Mouse (Mus musculus): Measurements from ENCODE around the gene Lsamp. TPM values are rescaled to one million over a fixed set of nuclear protein-coding genes. Genes with fewer than 3 reads are reported as not detected.

Gene Lsamp
- polyA plus RNA-seq, 1 experiment from 2014 or later: 106 TPM

DNA sequence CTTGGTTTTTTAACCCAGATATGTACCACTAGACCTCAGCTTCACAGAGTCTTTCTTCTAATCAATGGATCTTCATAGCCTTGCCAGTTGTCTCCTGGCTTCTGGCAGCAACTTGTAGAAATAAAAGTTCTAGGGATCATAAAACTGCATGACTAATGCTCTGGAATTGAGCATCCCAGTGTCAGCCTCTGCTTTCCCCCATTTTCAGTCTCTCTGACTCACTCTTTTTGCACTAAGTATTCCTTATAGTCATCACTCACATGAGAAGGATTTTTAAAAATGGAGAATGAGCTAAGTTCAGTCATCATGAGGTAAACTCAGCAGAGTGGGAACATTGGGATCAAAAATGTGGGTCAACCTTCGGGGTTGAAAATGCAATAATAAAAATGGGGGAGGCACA lies 2113.3 kb downstream of the Lsamp start:
- Histone ChIP-seq H3K4me2 (ENCODE audit: low read length) (no peak overlapping the region), H3K27me3 (ENCODE audit: control insufficient read depth, insufficient read depth, low read depth, low read length) (no peaks in the 10 kb centered on the region), H3K36me3 (ENCODE audit: control insufficient read depth, insufficient read depth, low read length) (no peaks in the 10 kb centered on the region), H3K9ac (ENCODE audit: low read depth, low read length) (no peak overlapping the region), H3K27ac (ENCODE audit: low read length) (no peak overlapping the region), H3K9me3 (replicated peaks; ENCODE audit: control insufficient read depth, low read length, poor library complexity, severe bottlenecking) (no peaks in the 10 kb centered on the region), H3K4me3 (ENCODE audit: low read depth, low read length) (no peak overlapping the region), H3K4me1 (ENCODE audit: control insufficient read depth, insufficient read depth, low read length) (no peaks in the 10 kb centered on the region)
- 88% methylated on average over 1 of the region's 1 CpGs for WGBS
- no peak for ATAC-seq

DNA sequence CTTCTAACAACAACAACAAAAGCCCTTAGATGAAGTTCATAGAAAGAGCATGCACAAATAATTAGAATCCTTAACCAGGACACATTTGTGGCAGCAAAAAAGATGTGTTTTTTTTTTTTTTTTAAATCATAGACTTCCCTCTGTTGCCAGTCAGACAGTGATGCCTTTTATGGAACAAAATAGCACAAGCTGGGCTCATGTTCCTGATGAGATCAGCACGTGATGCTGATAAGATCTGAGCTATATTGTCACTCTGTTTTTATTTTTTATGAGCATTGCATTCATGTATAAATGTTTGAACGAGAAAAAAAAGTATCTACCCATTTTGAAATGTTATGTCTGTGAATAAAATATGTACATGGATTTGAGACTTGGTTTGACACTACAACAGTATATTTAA lies 2118.0 kb downstream of the Lsamp start:
- Histone ChIP-seq H3K9me3 (replicated peaks; ENCODE audit: control insufficient read depth, low read length, poor library complexity, severe bottlenecking) (no peaks in the 10 kb centered on the region), H3K4me3 (ENCODE audit: low read depth, low read length) (no peak overlapping the region), H3K27ac (ENCODE audit: low read length) (peak overlapping the region; percentile 19; the same call in 1 of the 2 replicates), H3K36me3 (ENCODE audit: control insufficient read depth, insufficient read depth, low read length) (no peaks in the 10 kb centered on the region), H3K4me1 (ENCODE audit: control insufficient read depth, insufficient read depth, low read length) (no peaks in the 10 kb centered on the region), H3K9ac (ENCODE audit: low read depth, low read length) (no peak overlapping the region), H3K4me2 (ENCODE audit: low read length) (no peak overlapping the region), H3K27me3 (ENCODE audit: control insufficient read depth, insufficient read depth, low read depth, low read length) (no peaks in the 10 kb centered on the region)
- no peak for ATAC-seq
- WGBS: 59% methylated on average over 2 of the region's 2 CpGs

DNA sequence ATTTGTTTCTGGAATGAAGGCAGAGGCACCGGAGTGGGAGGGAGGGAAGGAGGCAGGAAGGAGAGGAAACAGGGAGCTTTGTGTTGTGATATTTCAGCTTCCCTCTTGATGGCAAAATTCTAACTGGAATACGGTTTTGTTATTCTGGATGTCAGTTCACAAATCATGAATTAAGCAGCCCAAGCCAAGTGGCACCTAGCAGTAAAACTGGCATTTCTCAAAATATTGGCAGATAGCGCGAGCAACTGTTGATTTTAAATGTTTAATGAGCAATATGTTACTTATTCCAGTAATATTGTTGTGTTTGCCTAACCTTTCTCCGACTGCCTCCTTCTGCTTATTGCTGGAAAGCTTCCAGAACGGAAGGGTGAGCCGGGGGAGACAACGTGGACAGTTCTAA lies 2118.5 kb downstream of the Lsamp start:
- 74% methylated on average over 8 of the region's 8 CpGs for WGBS
- Histone ChIP-seq H3K27me3 (ENCODE audit: control insufficient read depth, insufficient read depth, low read depth, low read length) (no peaks in the 10 kb centered on the region), H3K4me2 (ENCODE audit: low read length) (no peak overlapping the region), H3K9me3 (replicated peaks; ENCODE audit: control insufficient read depth, low read length, poor library complexity, severe bottlenecking) (no peaks in the 10 kb centered on the region), H3K4me3 (ENCODE audit: low read depth, low read length) (no peak overlapping the region), H3K4me1 (ENCODE audit: control insufficient read depth, insufficient read depth, low read length) (no peaks in the 10 kb centered on the region), H3K9ac (ENCODE audit: low read depth, low read length) (no peak overlapping the region), H3K36me3 (ENCODE audit: control insufficient read depth, insufficient read depth, low read length) (no peaks in the 10 kb centered on the region), H3K27ac (ENCODE audit: low read length) (peak overlapping the region; percentile 19; the same call in 1 of the 2 replicates)
- no peak for ATAC-seq

DNA sequence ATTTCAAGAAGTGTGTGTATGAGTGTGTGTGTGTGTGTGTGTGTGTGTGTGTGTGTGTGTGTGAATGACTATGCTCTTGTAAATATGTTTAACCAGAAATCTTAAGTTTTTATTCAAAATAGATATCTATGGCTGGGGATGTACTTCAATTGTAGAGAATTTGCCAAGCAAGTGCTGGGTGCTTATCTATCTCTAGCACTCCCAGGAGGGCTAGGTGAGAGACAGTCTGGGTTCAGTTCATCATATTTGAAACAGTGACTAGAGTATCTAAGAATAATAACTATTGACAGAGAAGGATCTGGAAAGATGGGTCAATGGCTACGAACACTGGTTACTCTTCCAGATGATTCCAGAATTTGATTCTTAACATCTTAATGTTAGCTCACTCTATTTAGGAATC lies 2128.1 kb downstream of the Lsamp start:
- H3K27me3 ChIP-seq (ENCODE audit: control insufficient read depth, insufficient read depth, low read depth, low read length): no peaks in the 10 kb centered on the region
- no peaks in the 10 kb centered on the region for H3K9me3 ChIP-seq (replicated peaks; ENCODE audit: control insufficient read depth, low read length, poor library complexity, severe bottlenecking)
- H3K4me2 ChIP-seq (ENCODE audit: low read length): no peak overlapping the region
- no peak for ATAC-seq
- H3K4me1 ChIP-seq (ENCODE audit: control insufficient read depth, insufficient read depth, low read length): peaks cover 3% of the 10 kb centered on the region; the same call in 1 of the 2 replicates
- 94% methylated on average over 1 of the region's 1 CpGs for WGBS
- no peak overlapping the region for H3K4me3 ChIP-seq (ENCODE audit: low read depth, low read length)
- no peaks in the 10 kb centered on the region for H3K36me3 ChIP-seq (ENCODE audit: control insufficient read depth, insufficient read depth, low read length)
- H3K9ac ChIP-seq (ENCODE audit: low read depth, low read length): no peak overlapping the region
- H3K27ac ChIP-seq (ENCODE audit: low read length): no peak overlapping the region

DNA sequence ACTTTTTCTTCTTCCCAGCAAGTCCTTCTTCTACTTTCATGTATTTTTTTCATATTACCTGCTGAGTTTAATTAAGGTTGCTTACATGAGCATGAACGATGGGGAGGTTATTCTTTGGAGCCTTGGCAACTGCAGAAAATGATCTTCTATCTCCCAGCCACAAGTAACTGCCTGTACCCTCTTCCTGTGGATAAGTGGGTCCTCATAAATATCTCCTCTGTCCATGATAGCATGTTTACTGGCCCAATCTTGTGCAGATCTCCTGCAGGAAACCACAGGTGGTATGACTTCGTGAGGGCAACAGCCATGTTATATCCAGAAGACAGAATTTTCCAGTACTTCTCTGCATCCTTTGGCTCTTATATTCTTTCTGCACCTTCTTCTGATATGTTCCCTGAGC lies 2129.1 kb downstream of the Lsamp start:
- no peak for ATAC-seq
- H3K36me3 ChIP-seq (ENCODE audit: control insufficient read depth, insufficient read depth, low read length): no peaks in the 10 kb centered on the region
- H3K4me1 ChIP-seq (ENCODE audit: control insufficient read depth, insufficient read depth, low read length): peaks cover 3% of the 10 kb centered on the region; the same call in 1 of the 2 replicates
- no peak overlapping the region for H3K4me3 ChIP-seq (ENCODE audit: low read depth, low read length)
- no peak overlapping the region for H3K4me2 ChIP-seq (ENCODE audit: low read length)
- H3K27me3 ChIP-seq (ENCODE audit: control insufficient read depth, insufficient read depth, low read depth, low read length): no peaks in the 10 kb centered on the region
- no peaks in the 10 kb centered on the region for H3K9me3 ChIP-seq (replicated peaks; ENCODE audit: control insufficient read depth, low read length, poor library complexity, severe bottlenecking)
- WGBS: 86% methylated on average over 2 of the region's 2 CpGs
- no peak overlapping the region for H3K27ac ChIP-seq (ENCODE audit: low read length)
- H3K9ac ChIP-seq (ENCODE audit: low read depth, low read length): no peak overlapping the region

DNA sequence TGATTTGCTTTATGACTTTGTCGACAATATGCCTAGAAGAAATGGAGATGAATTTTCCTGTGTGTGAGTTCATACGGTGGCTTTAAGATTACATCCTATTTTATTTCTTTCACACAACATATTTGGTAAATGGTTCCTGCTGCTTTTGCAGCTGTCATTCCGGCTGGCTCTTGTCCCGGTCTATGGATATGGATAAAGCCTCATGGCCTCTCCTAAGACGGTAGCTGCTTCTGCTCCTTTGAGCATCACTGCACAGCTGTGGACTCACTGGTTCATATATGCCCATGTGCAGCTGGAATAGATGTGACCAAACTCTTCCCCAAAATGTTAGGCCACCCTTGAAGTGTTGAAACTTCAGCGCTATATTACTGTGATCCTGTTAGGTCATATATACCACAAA lies 2137.6 kb downstream of the Lsamp start:
- H3K4me2 ChIP-seq (ENCODE audit: low read length): no peak overlapping the region
- no peak overlapping the region for H3K4me3 ChIP-seq (ENCODE audit: low read depth, low read length)
- no peak overlapping the region for H3K9ac ChIP-seq (ENCODE audit: low read depth, low read length)
- 86% methylated on average over 6 of the region's 6 CpGs for WGBS
- H3K27me3 ChIP-seq (ENCODE audit: control insufficient read depth, insufficient read depth, low read depth, low read length): no peaks in the 10 kb centered on the region
- H3K27ac ChIP-seq (ENCODE audit: low read length): no peak overlapping the region
- H3K9me3 ChIP-seq (replicated peaks; ENCODE audit: control insufficient read depth, low read length, poor library complexity, severe bottlenecking): no peaks in the 10 kb centered on the region
- H3K4me1 ChIP-seq (ENCODE audit: control insufficient read depth, insufficient read depth, low read length): peaks cover 4% of the 10 kb centered on the region; the same call in 1 of the 2 replicates
- no peaks in the 10 kb centered on the region for H3K36me3 ChIP-seq (ENCODE audit: control insufficient read depth, insufficient read depth, low read length)
- ATAC-seq: no peak

DNA sequence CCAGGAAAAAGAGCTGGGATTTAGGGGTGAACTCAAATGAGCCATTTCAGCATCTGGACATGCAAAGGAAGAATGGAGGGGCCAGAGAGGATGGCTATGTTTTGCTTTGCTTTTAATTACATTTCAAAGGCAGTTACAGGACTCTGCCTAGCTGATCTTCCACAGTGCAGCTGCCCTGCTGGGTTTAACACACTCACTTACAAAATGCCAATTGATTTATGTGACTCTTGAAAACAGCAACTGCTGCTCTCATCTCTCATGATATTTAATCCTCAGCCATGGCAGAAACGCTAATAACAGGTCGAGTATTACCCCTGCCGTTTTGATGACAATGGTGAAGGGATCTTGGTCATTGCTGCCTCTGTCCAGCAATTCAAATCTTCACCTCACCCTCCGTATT lies 2139.7 kb downstream of the Lsamp start:
- no peak overlapping the region for H3K4me3 ChIP-seq (ENCODE audit: low read depth, low read length)
- H3K4me2 ChIP-seq (ENCODE audit: low read length): no peak overlapping the region
- ATAC-seq: no peak
- no peaks in the 10 kb centered on the region for H3K9me3 ChIP-seq (replicated peaks; ENCODE audit: control insufficient read depth, low read length, poor library complexity, severe bottlenecking)
- H3K27ac ChIP-seq (ENCODE audit: low read length): no peak overlapping the region
- no peak overlapping the region for H3K9ac ChIP-seq (ENCODE audit: low read depth, low read length)
- no peaks in the 10 kb centered on the region for H3K27me3 ChIP-seq (ENCODE audit: control insufficient read depth, insufficient read depth, low read depth, low read length)
- no peaks in the 10 kb centered on the region for H3K36me3 ChIP-seq (ENCODE audit: control insufficient read depth, insufficient read depth, low read length)
- WGBS: 36% methylated on average over 4 of the region's 4 CpGs
- peaks cover 4% of the 10 kb centered on the region; the same call in 1 of the 2 replicates for H3K4me1 ChIP-seq (ENCODE audit: control insufficient read depth, insufficient read depth, low read length)

DNA sequence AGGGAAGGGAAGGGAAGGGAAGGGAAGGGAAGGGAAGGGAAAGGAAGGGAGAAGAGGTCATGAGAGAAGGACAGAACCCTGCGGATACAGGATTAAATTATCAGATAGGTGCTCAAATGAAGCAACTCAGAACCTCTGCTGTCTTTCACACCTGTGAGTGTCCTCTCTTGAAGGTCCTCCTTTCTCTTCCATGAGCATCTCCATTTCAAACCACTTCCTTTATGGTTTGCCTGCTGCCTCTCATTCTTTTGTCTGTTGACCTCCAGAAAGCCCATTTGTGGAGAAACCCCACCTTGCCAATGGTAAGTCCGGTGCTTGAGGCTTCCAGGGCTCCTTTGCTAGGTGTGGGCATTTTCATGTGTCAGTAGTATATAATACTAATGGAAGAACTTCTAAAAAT lies 2141.9 kb downstream of the Lsamp start:
- Histone ChIP-seq H3K9me3 (replicated peaks; ENCODE audit: control insufficient read depth, low read length, poor library complexity, severe bottlenecking) (no peaks in the 10 kb centered on the region), H3K4me1 (ENCODE audit: control insufficient read depth, insufficient read depth, low read length) (peaks cover 4% of the 10 kb centered on the region; the same call in 1 of the 2 replicates), H3K27ac (ENCODE audit: low read length) (no peak overlapping the region), H3K4me2 (ENCODE audit: low read length) (no peak overlapping the region), H3K4me3 (ENCODE audit: low read depth, low read length) (no peak overlapping the region), H3K27me3 (ENCODE audit: control insufficient read depth, insufficient read depth, low read depth, low read length) (no peaks in the 10 kb centered on the region), H3K36me3 (ENCODE audit: control insufficient read depth, insufficient read depth, low read length) (no peaks in the 10 kb centered on the region), H3K9ac (ENCODE audit: low read depth, low read length) (no peak overlapping the region)
- no peak for ATAC-seq
- WGBS: 86% methylated on average over 2 of the region's 2 CpGs

DNA sequence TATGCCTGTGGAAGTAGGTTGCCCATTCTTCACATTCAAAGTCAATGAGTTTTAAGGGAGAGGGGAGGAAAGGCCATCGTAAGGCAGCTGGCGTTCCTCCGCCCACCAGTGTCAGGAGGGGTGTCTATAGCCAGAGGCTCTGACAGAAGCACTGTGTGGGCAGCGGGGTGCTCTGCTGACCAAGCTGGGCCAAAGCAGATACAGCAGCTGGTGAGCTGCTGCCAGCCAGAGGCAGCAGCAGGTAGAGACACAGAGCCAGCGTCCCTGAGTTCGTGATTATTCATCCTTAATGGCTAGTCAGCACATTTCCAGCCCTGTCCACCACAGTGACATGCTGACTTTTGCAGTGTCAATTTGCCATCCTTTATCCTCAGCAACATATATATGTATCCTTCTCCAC lies 2163.0 kb downstream of the Lsamp start:
- no peak overlapping the region for H3K27ac ChIP-seq (ENCODE audit: low read length)
- H3K4me3 ChIP-seq (ENCODE audit: low read depth, low read length): no peak overlapping the region
- WGBS: 47% methylated on average over 6 of the region's 6 CpGs
- H3K4me2 ChIP-seq (ENCODE audit: low read length): no peak overlapping the region
- peak; percentile 48; the same call in 1 of the 2 replicates for ATAC-seq
- H3K9me3 ChIP-seq (replicated peaks; ENCODE audit: control insufficient read depth, low read length, poor library complexity, severe bottlenecking): no peaks in the 10 kb centered on the region
- no peaks in the 10 kb centered on the region for H3K4me1 ChIP-seq (ENCODE audit: control insufficient read depth, insufficient read depth, low read length)
- no peaks in the 10 kb centered on the region for H3K36me3 ChIP-seq (ENCODE audit: control insufficient read depth, insufficient read depth, low read length)
- H3K9ac ChIP-seq (ENCODE audit: low read depth, low read length): no peak overlapping the region
- no peaks in the 10 kb centered on the region for H3K27me3 ChIP-seq (ENCODE audit: control insufficient read depth, insufficient read depth, low read depth, low read length)

Measured in midbrain, embryonic 16.5 days (tissue).